Mouse (Mus musculus): ENCODE data around the gene Zfyve1. TPM values are rescaled to one million over a fixed set of nuclear protein-coding genes. Genes with fewer than 3 reads are reported as not detected.

The Zfyve1 gene
- polyA plus RNA-seq, 1 experiment from 2014 or later: 16.6 TPM

DNA sequence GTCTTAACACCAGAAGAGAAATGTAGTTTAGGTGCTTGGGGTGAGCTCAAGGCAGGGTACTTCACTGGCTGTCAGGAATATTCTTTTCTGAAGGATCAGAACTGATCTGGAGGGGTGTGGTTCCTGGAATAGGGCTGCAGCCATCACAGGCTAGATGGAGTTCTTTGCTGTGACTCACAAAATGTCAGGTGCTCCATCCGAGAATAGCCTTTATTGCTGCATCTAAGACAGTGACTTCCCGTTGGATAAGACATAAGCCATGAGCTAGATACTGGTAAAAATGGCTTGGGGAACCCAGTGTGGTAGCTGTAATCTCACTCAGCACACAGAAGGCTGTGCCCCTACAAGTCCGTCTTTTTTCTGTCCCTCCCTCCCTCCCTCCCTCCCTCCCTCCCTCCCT is 62.8 kb downstream of the Zfyve1 start:
- Histone ChIP-seq H3K27ac (ENCODE audit: low read length) (no peak overlapping the region), H3K9me3 (replicated peaks; ENCODE audit: control insufficient read depth, low read length) (no peaks in the 10 kb centered on the region), H3K27me3 (ENCODE audit: control insufficient read depth, insufficient read depth, low read length) (no peaks in the 10 kb centered on the region), H3K4me2 (ENCODE audit: low read depth, low read length) (no peak overlapping the region), H3K4me1 (ENCODE audit: control insufficient read depth, insufficient read depth, low read length) (no peaks in the 10 kb centered on the region), H3K36me3 (ENCODE audit: control insufficient read depth, insufficient read depth, low read length) (peaks cover 10% of the 10 kb centered on the region; the same call in 1 of the 2 replicates), H3K4me3 (replicated peaks; ENCODE audit: low read length) (no peak overlapping the region), H3K9ac (ENCODE audit: low read length) (no peak overlapping the region)
- no peak for ATAC-seq (ENCODE audit: insufficient read depth, low FRiP score)
- WGBS: 75% methylated on average over 3 of the region's 3 CpGs

- Histone ChIP-seq H3K27me3 (ENCODE audit: control insufficient read depth, insufficient read depth, low read length) (no peaks in the 10 kb centered on the region), H3K4me3 (replicated peaks; ENCODE audit: low read length) (no peak overlapping the region), H3K4me1 (ENCODE audit: control insufficient read depth, insufficient read depth, low read length) (no peaks in the 10 kb centered on the region), H3K4me2 (ENCODE audit: low read depth, low read length) (no peak overlapping the region), H3K9ac (ENCODE audit: low read length) (no peak overlapping the region), H3K27ac (ENCODE audit: low read length) (no peak overlapping the region), H3K9me3 (replicated peaks; ENCODE audit: control insufficient read depth, low read length) (no peaks in the 10 kb centered on the region), H3K36me3 (ENCODE audit: control insufficient read depth, insufficient read depth, low read length) (peaks cover 10% of the 10 kb centered on the region; the same call in 1 of the 2 replicates)
- no peak for ATAC-seq (ENCODE audit: insufficient read depth, low FRiP score)
- WGBS: 85% methylated on average over 3 of the region's 3 CpGs
Measured at GRCm38 (mm10) chr12:83532966-83533365, 64.1 kb downstream of the Zfyve1 start.

GRCm38 (mm10) chr12:83531992-83532391 is 65.0 kb downstream of the Zfyve1 start:
- Histone ChIP-seq H3K4me3 (replicated peaks; ENCODE audit: low read length) (no peak overlapping the region), H3K4me2 (ENCODE audit: low read depth, low read length) (no peak overlapping the region), H3K4me1 (ENCODE audit: control insufficient read depth, insufficient read depth, low read length) (0 out of 2 replicates have a peak, but pooled peaks cover 6% of the 10 kb centered on the region), H3K27ac (ENCODE audit: low read length) (no peak overlapping the region), H3K9ac (ENCODE audit: low read length) (no peak overlapping the region), H3K27me3 (ENCODE audit: control insufficient read depth, insufficient read depth, low read length) (no peaks in the 10 kb centered on the region), H3K36me3 (ENCODE audit: control insufficient read depth, insufficient read depth, low read length) (peaks cover 12% of the 10 kb centered on the region; the same call in 1 of the 2 replicates), H3K9me3 (replicated peaks; ENCODE audit: control insufficient read depth, low read length) (no peaks in the 10 kb centered on the region)
- ATAC-seq (ENCODE audit: insufficient read depth, low FRiP score): no peak
- 83% methylated on average over 6 of the region's 6 CpGs for WGBS

DNA sequence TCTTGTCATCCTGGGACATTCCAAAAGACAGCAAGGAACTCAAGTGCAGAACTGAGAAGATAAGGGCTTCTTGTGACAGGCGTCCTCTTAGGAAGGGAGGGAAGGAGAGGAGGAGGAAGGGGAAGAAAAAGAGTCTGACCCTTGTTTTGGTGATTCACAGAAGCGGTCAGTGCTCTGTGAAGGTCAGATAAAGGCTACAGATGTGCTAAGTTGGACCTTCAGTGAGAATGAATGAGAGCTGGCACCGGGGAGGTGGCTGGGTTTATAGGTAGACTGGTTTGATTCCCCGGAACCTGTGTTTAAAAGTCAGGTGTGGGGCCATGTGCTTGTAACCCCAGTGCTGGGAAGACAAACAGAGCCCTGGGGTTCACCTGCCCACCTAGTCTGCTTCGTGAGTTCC is 68.4 kb downstream of the Zfyve1 start:
- no peak for ATAC-seq (ENCODE audit: insufficient read depth, low FRiP score)
- H3K9ac ChIP-seq (ENCODE audit: low read length): no peak overlapping the region

DNA sequence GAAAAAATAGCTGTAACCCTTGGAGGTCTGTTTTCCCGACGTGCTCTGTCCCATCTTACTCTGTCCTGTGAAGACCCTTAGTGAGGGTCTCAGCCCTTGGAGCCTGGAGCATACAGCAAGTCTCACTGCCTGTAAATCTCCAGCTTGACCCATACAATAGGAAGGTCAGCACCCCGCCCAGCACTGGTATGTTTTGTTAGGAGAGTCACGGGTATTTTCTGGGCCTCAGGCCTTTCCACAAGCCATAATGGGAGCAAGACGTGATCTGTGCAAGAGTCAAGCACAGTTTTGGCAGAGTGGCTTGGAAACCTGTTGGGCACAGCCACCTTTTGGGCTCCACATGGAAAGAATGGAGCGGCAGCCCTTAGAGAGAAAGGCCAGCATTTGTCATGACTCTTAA is 69.2 kb downstream of the Zfyve1 start:
- H3K9ac ChIP-seq (ENCODE audit: low read length): no peak overlapping the region
- no peak for ATAC-seq (ENCODE audit: insufficient read depth, low FRiP score)
- no peaks in the 10 kb centered on the region for H3K9me3 ChIP-seq (replicated peaks; ENCODE audit: control insufficient read depth, low read length)
- 0 out of 2 replicates have a peak, but pooled peaks cover 6% of the 10 kb centered on the region for H3K4me1 ChIP-seq (ENCODE audit: control insufficient read depth, insufficient read depth, low read length)
- H3K4me3 ChIP-seq (replicated peaks; ENCODE audit: low read length): no peak overlapping the region
- no peaks in the 10 kb centered on the region for H3K27me3 ChIP-seq (ENCODE audit: control insufficient read depth, insufficient read depth, low read length)
- WGBS: 60% methylated on average over 6 of the region's 6 CpGs
- 0 out of 2 replicates have a peak overlapping the region, but pooled peaks have one; percentile 35 for H3K27ac ChIP-seq (ENCODE audit: low read length)
- peaks cover 6% of the 10 kb centered on the region; the same call in 1 of the 2 replicates for H3K36me3 ChIP-seq (ENCODE audit: control insufficient read depth, insufficient read depth, low read length)
- no peak overlapping the region for H3K4me2 ChIP-seq (ENCODE audit: low read depth, low read length)

More for the DNA sequence above, 68.4 kb downstream of the Zfyve1 start:
- Histone ChIP-seq H3K4me3 (replicated peaks; ENCODE audit: low read length) (no peak overlapping the region), H3K4me2 (ENCODE audit: low read depth, low read length) (no peak overlapping the region), H3K9me3 (replicated peaks; ENCODE audit: control insufficient read depth, low read length) (no peaks in the 10 kb centered on the region), H3K27me3 (ENCODE audit: control insufficient read depth, insufficient read depth, low read length) (no peaks in the 10 kb centered on the region), H3K36me3 (ENCODE audit: control insufficient read depth, insufficient read depth, low read length) (peaks cover 10% of the 10 kb centered on the region; the same call in 1 of the 2 replicates), H3K27ac (ENCODE audit: low read length) (no peak overlapping the region), H3K4me1 (ENCODE audit: control insufficient read depth, insufficient read depth, low read length) (0 out of 2 replicates have a peak, but pooled peaks cover 6% of the 10 kb centered on the region)
- 82% methylated on average over 5 of the region's 5 CpGs for WGBS

DNA sequence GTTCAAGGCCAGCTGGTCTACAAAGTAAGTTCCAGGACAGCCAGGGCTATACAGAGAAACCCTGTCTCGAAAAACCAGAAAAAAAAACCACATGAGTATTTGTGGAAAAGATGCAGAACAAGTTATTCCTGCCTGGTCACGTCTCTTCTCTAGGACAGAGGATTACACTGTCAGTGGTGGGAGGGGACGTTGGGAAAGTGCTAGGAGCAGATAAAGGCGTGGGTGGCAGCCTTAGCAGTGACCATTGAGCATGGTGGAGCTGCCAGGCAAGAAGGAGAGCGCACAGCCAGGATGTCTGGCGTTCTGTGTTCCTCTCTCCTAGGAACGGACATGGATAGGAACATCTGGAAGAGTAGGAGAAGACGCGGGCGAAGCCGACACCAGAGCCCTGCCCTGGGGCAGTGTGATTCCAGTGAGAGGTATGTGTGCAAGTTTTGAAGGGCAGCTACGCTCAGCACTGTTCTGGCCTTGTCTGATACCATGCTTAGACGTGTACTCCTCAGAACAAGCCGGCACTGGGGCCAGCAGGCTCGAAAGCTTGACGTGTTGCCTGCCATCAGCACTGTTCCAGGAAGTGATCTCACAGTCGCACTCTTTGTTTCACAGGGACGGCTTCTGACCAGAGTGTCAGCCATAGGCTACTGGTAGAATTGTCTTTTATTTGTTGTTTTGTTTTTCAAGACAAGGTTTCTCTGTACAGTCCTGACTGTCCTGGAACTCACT is 71.0 kb downstream of the Zfyve1 start:
- no peak overlapping the region for H3K4me2 ChIP-seq (ENCODE audit: low read depth, low read length)
- H3K9me3 ChIP-seq (replicated peaks; ENCODE audit: control insufficient read depth, low read length): no peaks in the 10 kb centered on the region
- peaks cover 13% of the 10 kb centered on the region for H3K4me1 ChIP-seq (ENCODE audit: control insufficient read depth, insufficient read depth, low read length)
- H3K27me3 ChIP-seq (ENCODE audit: control insufficient read depth, insufficient read depth, low read length): no peaks in the 10 kb centered on the region
- H3K9ac ChIP-seq (ENCODE audit: low read length): no peak overlapping the region
- peak; percentile 51; the same call in 1 of the 2 replicates for ATAC-seq (ENCODE audit: insufficient read depth, low FRiP score)
- H3K4me3 ChIP-seq (replicated peaks; ENCODE audit: low read length): no peak overlapping the region
- peak overlapping the region; percentile 80; the same call in 1 of the 2 replicates for H3K27ac ChIP-seq (ENCODE audit: low read length)
- WGBS: 64% methylated on average over 18 of the region's 18 CpGs
- H3K36me3 ChIP-seq (ENCODE audit: control insufficient read depth, insufficient read depth, low read length): peaks cover 6% of the 10 kb centered on the region; the same call in 1 of the 2 replicates

DNA sequence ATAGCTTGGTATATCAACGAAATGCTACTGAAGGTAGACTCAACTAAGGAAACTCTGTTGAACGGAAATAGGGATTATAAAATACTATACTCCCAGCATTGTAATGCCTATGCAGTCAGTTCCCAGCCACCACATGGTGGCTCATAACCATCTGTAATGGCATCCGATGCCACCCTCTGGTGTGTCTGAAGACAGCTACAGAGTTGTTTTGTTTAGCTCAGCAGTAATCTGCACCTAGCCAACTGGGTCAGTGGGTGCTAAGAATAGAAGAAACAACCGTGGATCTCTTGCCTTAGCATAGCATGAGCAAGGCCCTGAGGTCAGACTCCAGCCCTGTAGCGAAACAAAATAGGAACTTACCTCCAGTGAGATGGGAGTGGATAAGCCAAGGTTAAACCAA is 72.7 kb downstream of the Zfyve1 start:
- H3K9me3 ChIP-seq (replicated peaks; ENCODE audit: control insufficient read depth, low read length): no peaks in the 10 kb centered on the region
- no peak for ATAC-seq (ENCODE audit: insufficient read depth, low FRiP score)
- no peak overlapping the region for H3K4me3 ChIP-seq (replicated peaks; ENCODE audit: low read length)
- H3K9ac ChIP-seq (ENCODE audit: low read length): no peak overlapping the region
- WGBS: 78% methylated on average over 5 of the region's 5 CpGs
- no peak overlapping the region for H3K27ac ChIP-seq (ENCODE audit: low read length)
- no peaks in the 10 kb centered on the region for H3K27me3 ChIP-seq (ENCODE audit: control insufficient read depth, insufficient read depth, low read length)
- H3K36me3 ChIP-seq (ENCODE audit: control insufficient read depth, insufficient read depth, low read length): peaks cover 3% of the 10 kb centered on the region; the same call in 1 of the 2 replicates
- H3K4me1 ChIP-seq (ENCODE audit: control insufficient read depth, insufficient read depth, low read length): peaks cover 15% of the 10 kb centered on the region
- no peak overlapping the region for H3K4me2 ChIP-seq (ENCODE audit: low read depth, low read length)

- 70% methylated on average over 4 of the region's 4 CpGs for WGBS
- ATAC-seq (ENCODE audit: insufficient read depth, low FRiP score): no peak
- peaks cover 3% of the 10 kb centered on the region; the same call in 1 of the 2 replicates for H3K36me3 ChIP-seq (ENCODE audit: control insufficient read depth, insufficient read depth, low read length)
- H3K9ac ChIP-seq (ENCODE audit: low read length): no peak overlapping the region
- peaks cover 15% of the 10 kb centered on the region for H3K4me1 ChIP-seq (ENCODE audit: control insufficient read depth, insufficient read depth, low read length)
- H3K4me3 ChIP-seq (replicated peaks; ENCODE audit: low read length): no peak overlapping the region
- no peaks in the 10 kb centered on the region for H3K27me3 ChIP-seq (ENCODE audit: control insufficient read depth, insufficient read depth, low read length)
- no peaks in the 10 kb centered on the region for H3K9me3 ChIP-seq (replicated peaks; ENCODE audit: control insufficient read depth, low read length)
- H3K4me2 ChIP-seq (ENCODE audit: low read depth, low read length): no peak overlapping the region
- no peak overlapping the region for H3K27ac ChIP-seq (ENCODE audit: low read length)
Measured at GRCm38 (mm10) chr12:83523892-83524291, 73.1 kb downstream of the Zfyve1 start.

GRCm38 (mm10) chr12:83523056-83523455 is 74.0 kb downstream of the Zfyve1 start:
- ATAC-seq (ENCODE audit: insufficient read depth, low FRiP score): no peak
- Histone ChIP-seq H3K9me3 (replicated peaks; ENCODE audit: control insufficient read depth, low read length) (no peaks in the 10 kb centered on the region), H3K4me1 (ENCODE audit: control insufficient read depth, insufficient read depth, low read length) (peaks cover 15% of the 10 kb centered on the region), H3K27me3 (ENCODE audit: control insufficient read depth, insufficient read depth, low read length) (no peaks in the 10 kb centered on the region), H3K4me3 (replicated peaks; ENCODE audit: low read length) (no peak overlapping the region), H3K27ac (ENCODE audit: low read length) (no peak overlapping the region), H3K9ac (ENCODE audit: low read length) (no peak overlapping the region), H3K36me3 (ENCODE audit: control insufficient read depth, insufficient read depth, low read length) (peaks cover 3% of the 10 kb centered on the region; the same call in 1 of the 2 replicates), H3K4me2 (ENCODE audit: low read depth, low read length) (no peak overlapping the region)
- 91% methylated on average over 6 of the region's 6 CpGs for WGBS

Data from stomach, embryonic 16.5 days (tissue).